Mouse (Mus musculus): ENCODE results near the gene Rab42.

The Rab42 gene

GRCm38 (mm10) chr4:132269740-132270560 is 33.2 kb downstream of the Rab42 start:
- DNase-seq (ENCODE audit: low spot score): peak; percentile 91

- DNase-seq (ENCODE audit: low spot score): no peak
Measured at GRCm38 (mm10) chr4:132268871-132269739, 34.1 kb downstream of the Rab42 start.

GRCm38 (mm10) chr4:132266835-132267349 is 36.3 kb downstream of the Rab42 start:
- DNase-seq (ENCODE audit: low spot score): no peak

GRCm38 (mm10) chr4:132263313-132263712 is 39.9 kb downstream of the Rab42 start:
- DNase-seq (ENCODE audit: low spot score): no peak

GRCm38 (mm10) chr4:132262358-132262616 is 40.9 kb downstream of the Rab42 start:
- DNase-seq (ENCODE audit: low spot score): no peak

- DNase-seq (ENCODE audit: low spot score): peak; percentile 85
Measured at GRCm38 (mm10) chr4:132261514-132262357, 41.4 kb downstream of the Rab42 start, which contains the start of gene Gmeb1. Gene Gmeb1 (minus strand): TSS chr4:132261602.

GRCm38 (mm10) chr4:132260404-132261379 is 42.5 kb downstream of the Rab42 start:
- DNase-seq (ENCODE audit: low spot score): no peak

GRCm38 (mm10) chr4:132259248-132259647 is 43.9 kb downstream of the Rab42 start:
- no peak for DNase-seq (ENCODE audit: low spot score)

- no peak for DNase-seq (ENCODE audit: low spot score)
Measured at GRCm38 (mm10) chr4:132256384-132256783, 46.8 kb downstream of the Rab42 start.

- no peak for DNase-seq (ENCODE audit: low spot score)
Measured at GRCm38 (mm10) chr4:132254986-132255385, 48.2 kb downstream of the Rab42 start.

- no peak for DNase-seq (ENCODE audit: low spot score)
Measured at GRCm38 (mm10) chr4:132253622-132254021, 49.6 kb downstream of the Rab42 start.

- no peak for DNase-seq (ENCODE audit: low spot score)
Measured at GRCm38 (mm10) chr4:132253128-132253527, 50.1 kb downstream of the Rab42 start.

Data from testis, postnatal 10 days (tissue).